Mouse (Mus musculus) gastrocnemius, postnatal 25 days (tissue): ENCODE data around the gene March6. TPM values are rescaled to one million over a fixed set of nuclear protein-coding genes. Genes with fewer than 3 reads are reported as not detected.

Experiments used
- DNase-seq: peaks from one replicate; pipeline ENCODE4 v3.0.0; 2022
- total RNA-seq, 2 experiments: library from RNA; stranded (reverse); gene quantifications; 1 replicate in 1 of 2; 2 replicates in 1 of 2; pipeline ENCODE4 v1.2.3; 2021

Gene March6
- total RNA-seq, 2 experiments from 2014 or later = 94.5 to 100 TPM

GRCm38 (mm10) chr15:31511406-31511771 lies 19.5 kb downstream of the March6 start:
- no peak for DNase-seq

- DNase-seq = no peak
Measured at GRCm38 (mm10) chr15:31510477-31511405, 20.1 kb downstream of the March6 start.

GRCm38 (mm10) chr15:31505082-31505481 lies 25.8 kb downstream of the March6 start:
- DNase-seq = no peak

GRCm38 (mm10) chr15:31503447-31503846 lies 27.4 kb downstream of the March6 start:
- no peak for DNase-seq

GRCm38 (mm10) chr15:31502996-31503395 lies 27.9 kb downstream of the March6 start:
- no peak for DNase-seq

- DNase-seq = no peak
Measured at GRCm38 (mm10) chr15:31502313-31502712, 28.5 kb downstream of the March6 start.

GRCm38 (mm10) chr15:31494803-31495202 lies 36.0 kb downstream of the March6 start:
- DNase-seq = no peak

GRCm38 (mm10) chr15:31494310-31494709 lies 36.5 kb downstream of the March6 start:
- DNase-seq = no peak

- DNase-seq = no peak
Measured at GRCm38 (mm10) chr15:31487407-31487806, 43.4 kb downstream of the March6 start.

- DNase-seq = no peak
Measured at GRCm38 (mm10) chr15:31476678-31477077, 54.2 kb downstream of the March6 start.

- DNase-seq = no peak
Measured at GRCm38 (mm10) chr15:31472645-31473574, 57.9 kb downstream of the March6 start.

GRCm38 (mm10) chr15:31471529-31471928 lies 59.3 kb downstream of the March6 start:
- no peak for DNase-seq

GRCm38 (mm10) chr15:31469497-31469896 lies 61.4 kb downstream of the March6 start:
- DNase-seq = no peak

- DNase-seq = no peak
Measured at GRCm38 (mm10) chr15:31468806-31469205, 62.0 kb downstream of the March6 start.

GRCm38 (mm10) chr15:31466749-31467148 lies 64.1 kb downstream of the March6 start:
- DNase-seq = no peak

GRCm38 (mm10) chr15:31466295-31466694 lies 64.6 kb downstream of the March6 start:
- no peak for DNase-seq

- DNase-seq = no peak
Measured at GRCm38 (mm10) chr15:31465806-31466205, 65.0 kb downstream of the March6 start.

GRCm38 (mm10) chr15:31460571-31460970 lies 70.3 kb downstream of the March6 start:
- DNase-seq = no peak

GRCm38 (mm10) chr15:31458081-31458480 lies 72.8 kb downstream of the March6 start:
- no peak for DNase-seq

GRCm38 (mm10) chr15:31456381-31456780 lies 74.5 kb downstream of the March6 start:
- no peak for DNase-seq

- DNase-seq = no peak
Measured at GRCm38 (mm10) chr15:31454861-31455295, 76.0 kb downstream of the March6 start.

GRCm38 (mm10) chr15:31454096-31454860 lies 76.6 kb downstream of the March6 start:
- DNase-seq = no peak
